Mouse (Mus musculus) spleen, postnatal 10 days (tissue): ENCODE results near the gene Tmem141.

Experiments used
- DNase-seq, 2 experiments: peaks; one replicate each; pipeline ENCODE4 v3.0.0; 2021 to 2022; ENCODE audit warnings: low spot score in 2 of 2

Gene Tmem141

GRCm38 (mm10) chr2:25577951-25578795 lies 43.6 kb downstream of the Tmem141 start:
- peak; percentile 18 to 44 for DNase-seq

- DNase-seq = no peak
These were observed 44.6 kb downstream of the Tmem141 start for GRCm38 (mm10) chr2:25576965-25577891.

GRCm38 (mm10) chr2:25576028-25576850 lies 45.6 kb downstream of the Tmem141 start:
- no peak for DNase-seq

GRCm38 (mm10) chr2:25575432-25576027 lies 46.3 kb downstream of the Tmem141 start:
- peak; percentile 23 to 62 for DNase-seq

GRCm38 (mm10) chr2:25574579-25575431 lies 47.0 kb downstream of the Tmem141 start, which contains the start of the genes Mamdc4 and Phpt1:
TSS of gene Mamdc4 (minus strand) at chr2:25574845.
TSS of gene Phpt1 (minus strand) at chr2:25575224.
- peak; percentile 86 to 95 for DNase-seq

- no peak for DNase-seq
These were observed 47.7 kb downstream of the Tmem141 start for GRCm38 (mm10) chr2:25574136-25574535.

GRCm38 (mm10) chr2:25573068-25573467 lies 48.7 kb downstream of the Tmem141 start:
- DNase-seq = no peak

- DNase-seq = no peak
These were observed 50.6 kb downstream of the Tmem141 start for GRCm38 (mm10) chr2:25571221-25571620.
